Mouse (Mus musculus): ENCODE results near the gene Padi1. TPM values are rescaled to one million over a fixed set of nuclear protein-coding genes. Genes with fewer than 3 reads are reported as not detected.

Padi1 gene
- polyA plus RNA-seq, 1 experiment from 2014 or later: 0.26 TPM

DNA sequence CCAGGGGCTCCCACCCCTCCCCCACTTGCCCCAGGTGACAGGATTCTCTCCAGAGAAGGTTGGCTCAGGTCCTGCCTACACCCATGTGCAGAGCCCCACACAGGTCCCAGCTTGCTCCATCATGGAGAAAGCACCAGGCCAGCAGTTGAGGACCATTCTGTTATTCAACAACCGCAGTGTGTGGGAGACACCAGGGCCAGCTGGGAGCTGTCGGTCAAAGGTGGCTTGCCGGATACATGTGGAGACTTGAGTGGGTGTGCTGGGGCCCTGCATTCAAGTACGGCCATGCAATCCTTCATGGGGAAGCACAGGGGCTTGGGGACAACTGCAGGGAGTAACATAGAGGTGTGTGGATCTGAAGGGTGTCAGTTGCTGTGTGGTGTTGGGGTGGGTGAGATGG lies 13.8 kb downstream of the Padi1 start:
- Histone ChIP-seq H3K27me3 (ENCODE audit: insufficient read depth, low read length) (no peaks in the 10 kb centered on the region), H3K9me3 (ENCODE audit: low read length) (no peaks in the 10 kb centered on the region), H3K4me2 (replicated peaks; ENCODE audit: low read depth, low read length) (no peak overlapping the region), H3K9ac (replicated peaks; ENCODE audit: low read length) (no peak overlapping the region), H3K36me3 (ENCODE audit: insufficient read depth, low read length) (no peaks in the 10 kb centered on the region), H3K4me1 (ENCODE audit: insufficient read depth, low read length) (peaks cover 15% of the 10 kb centered on the region), H3K27ac (ENCODE audit: low read length) (no peak overlapping the region), H3K4me3 (ENCODE audit: low read length) (no peak overlapping the region)
- ATAC-seq (ENCODE audit: low FRiP score, low TSS enrichment): no peak; the same call in 1 of the 2 replicates
- 28% methylated on average over 4 of the region's 4 CpGs for WGBS

DNA sequence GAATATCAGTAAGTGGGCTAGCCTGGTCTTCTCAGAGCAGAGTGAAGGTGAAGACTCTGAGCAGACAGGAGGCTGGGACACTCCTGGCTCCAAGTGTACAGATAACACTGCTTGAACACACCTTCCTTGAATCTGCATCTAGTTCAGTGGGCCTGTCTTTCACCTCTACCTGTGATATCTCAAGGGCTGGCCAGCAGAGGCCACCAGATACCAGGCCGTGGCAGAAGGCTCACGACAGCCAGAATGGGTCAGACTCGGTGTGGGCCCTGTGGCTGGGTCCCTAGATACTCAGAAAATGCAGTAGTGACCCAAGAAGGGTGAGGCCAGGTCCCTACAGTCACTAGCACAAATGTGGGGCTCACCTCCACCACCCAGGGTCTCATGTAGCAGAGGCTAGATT lies 18.3 kb downstream of the Padi1 start:
- Histone ChIP-seq H3K9ac (replicated peaks; ENCODE audit: low read length) (no peak overlapping the region), H3K4me1 (ENCODE audit: insufficient read depth, low read length) (peaks cover 8% of the 10 kb centered on the region; the same call in 1 of the 2 replicates), H3K27me3 (ENCODE audit: insufficient read depth, low read length) (no peaks in the 10 kb centered on the region), H3K4me2 (replicated peaks; ENCODE audit: low read depth, low read length) (no peak overlapping the region), H3K9me3 (ENCODE audit: low read length) (peaks cover 14% of the 10 kb centered on the region), H3K27ac (ENCODE audit: low read length) (no peak overlapping the region), H3K4me3 (ENCODE audit: low read length) (no peak overlapping the region), H3K36me3 (ENCODE audit: insufficient read depth, low read length) (no peaks in the 10 kb centered on the region)
- WGBS: 59% methylated on average over 3 of the region's 3 CpGs
- ATAC-seq (ENCODE audit: low FRiP score, low TSS enrichment): no peak

DNA sequence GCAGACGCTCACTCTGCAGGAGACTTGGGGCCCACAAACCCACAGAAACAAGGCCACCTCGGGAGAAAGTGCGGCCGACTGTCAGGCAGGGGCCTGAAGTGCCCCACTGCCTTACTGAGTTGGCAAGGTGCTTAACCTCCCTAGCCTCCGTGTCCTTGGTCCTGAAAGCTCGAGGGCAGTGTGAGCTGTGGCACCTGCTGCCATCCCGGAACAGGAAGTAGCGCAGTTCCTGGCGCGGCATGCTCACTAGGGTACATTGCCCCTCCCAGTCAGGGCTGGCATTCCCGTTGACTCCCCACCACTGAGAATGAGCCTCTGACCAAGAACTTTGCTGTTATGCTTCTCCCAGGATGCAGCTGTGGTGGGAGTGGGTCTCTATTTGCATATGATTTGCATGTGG lies 19.6 kb downstream of the Padi1 start:
- H3K4me3 ChIP-seq (ENCODE audit: low read length): no peak overlapping the region
- no peaks in the 10 kb centered on the region for H3K36me3 ChIP-seq (ENCODE audit: insufficient read depth, low read length)
- no peak overlapping the region for H3K27ac ChIP-seq (ENCODE audit: low read length)
- H3K27me3 ChIP-seq (ENCODE audit: insufficient read depth, low read length): no peaks in the 10 kb centered on the region
- no peak overlapping the region for H3K9ac ChIP-seq (replicated peaks; ENCODE audit: low read length)
- no peaks in the 10 kb centered on the region for H3K4me1 ChIP-seq (ENCODE audit: insufficient read depth, low read length)
- peaks cover 14% of the 10 kb centered on the region for H3K9me3 ChIP-seq (ENCODE audit: low read length)
- H3K4me2 ChIP-seq (replicated peaks; ENCODE audit: low read depth, low read length): no peak overlapping the region
- 51% methylated on average over 11 of the region's 11 CpGs for WGBS
- ATAC-seq (ENCODE audit: low FRiP score, low TSS enrichment): no peak

DNA sequence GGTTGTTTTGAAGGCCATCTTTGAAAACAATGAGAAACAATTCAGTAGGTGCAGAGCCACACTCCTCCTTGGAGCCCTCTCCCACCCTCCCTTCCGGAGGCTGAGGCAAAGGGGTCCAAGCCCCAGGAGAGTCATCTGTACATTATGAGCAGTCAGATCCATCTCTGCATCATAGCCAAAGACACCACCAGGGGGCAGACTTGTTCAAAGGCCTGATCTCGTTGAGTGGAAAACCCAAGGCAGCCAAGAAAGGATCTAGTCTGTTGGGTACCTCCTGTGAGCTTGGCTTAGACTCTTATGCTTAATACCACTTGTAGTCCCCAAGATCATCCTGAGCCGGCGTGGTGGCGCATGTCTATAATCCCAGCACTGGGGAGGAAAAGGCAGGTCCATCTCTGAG lies 23.6 kb downstream of the Padi1 start:
- Histone ChIP-seq H3K4me1 (ENCODE audit: insufficient read depth, low read length) (no peaks in the 10 kb centered on the region), H3K27ac (ENCODE audit: low read length) (no peak overlapping the region), H3K27me3 (ENCODE audit: insufficient read depth, low read length) (no peaks in the 10 kb centered on the region), H3K9ac (replicated peaks; ENCODE audit: low read length) (no peak overlapping the region), H3K9me3 (ENCODE audit: low read length) (peaks cover 14% of the 10 kb centered on the region), H3K36me3 (ENCODE audit: insufficient read depth, low read length) (no peaks in the 10 kb centered on the region), H3K4me2 (replicated peaks; ENCODE audit: low read depth, low read length) (no peak overlapping the region), H3K4me3 (ENCODE audit: low read length) (no peak overlapping the region)
- 75% methylated on average over 5 of the region's 5 CpGs for WGBS
- no peak for ATAC-seq (ENCODE audit: low FRiP score, low TSS enrichment)

DNA sequence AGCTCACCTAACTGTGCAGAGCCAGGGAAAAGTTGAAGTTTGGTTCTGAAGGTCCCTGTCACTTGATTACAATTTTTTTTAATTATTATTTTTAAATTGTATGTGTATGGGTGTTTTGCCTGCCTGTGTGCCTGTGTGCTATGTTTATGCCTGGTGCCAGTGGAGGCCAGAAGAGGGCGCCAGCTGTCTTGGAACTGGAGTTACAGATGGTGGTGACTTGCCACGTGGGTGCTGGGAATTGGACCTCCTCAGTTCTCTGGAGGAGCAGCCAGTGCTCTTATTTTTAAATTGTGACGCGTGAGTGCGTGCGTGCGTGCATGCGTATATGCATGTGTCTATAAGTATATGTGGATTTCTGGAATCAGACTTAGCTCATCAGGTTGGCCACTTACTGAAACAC lies 28.2 kb downstream of the Padi1 start:
- Histone ChIP-seq H3K27me3 (ENCODE audit: insufficient read depth, low read length) (no peaks in the 10 kb centered on the region), H3K27ac (ENCODE audit: low read length) (no peak overlapping the region), H3K4me2 (replicated peaks; ENCODE audit: low read depth, low read length) (no peak overlapping the region), H3K9me3 (ENCODE audit: low read length) (no peaks in the 10 kb centered on the region), H3K4me1 (ENCODE audit: insufficient read depth, low read length) (peaks cover 29% of the 10 kb centered on the region), H3K4me3 (ENCODE audit: low read length) (no peak overlapping the region), H3K36me3 (ENCODE audit: insufficient read depth, low read length) (no peaks in the 10 kb centered on the region), H3K9ac (replicated peaks; ENCODE audit: low read length) (no peak overlapping the region)
- WGBS: 90% methylated on average over 8 of the region's 8 CpGs
- no peak for ATAC-seq (ENCODE audit: low FRiP score, low TSS enrichment)

DNA sequence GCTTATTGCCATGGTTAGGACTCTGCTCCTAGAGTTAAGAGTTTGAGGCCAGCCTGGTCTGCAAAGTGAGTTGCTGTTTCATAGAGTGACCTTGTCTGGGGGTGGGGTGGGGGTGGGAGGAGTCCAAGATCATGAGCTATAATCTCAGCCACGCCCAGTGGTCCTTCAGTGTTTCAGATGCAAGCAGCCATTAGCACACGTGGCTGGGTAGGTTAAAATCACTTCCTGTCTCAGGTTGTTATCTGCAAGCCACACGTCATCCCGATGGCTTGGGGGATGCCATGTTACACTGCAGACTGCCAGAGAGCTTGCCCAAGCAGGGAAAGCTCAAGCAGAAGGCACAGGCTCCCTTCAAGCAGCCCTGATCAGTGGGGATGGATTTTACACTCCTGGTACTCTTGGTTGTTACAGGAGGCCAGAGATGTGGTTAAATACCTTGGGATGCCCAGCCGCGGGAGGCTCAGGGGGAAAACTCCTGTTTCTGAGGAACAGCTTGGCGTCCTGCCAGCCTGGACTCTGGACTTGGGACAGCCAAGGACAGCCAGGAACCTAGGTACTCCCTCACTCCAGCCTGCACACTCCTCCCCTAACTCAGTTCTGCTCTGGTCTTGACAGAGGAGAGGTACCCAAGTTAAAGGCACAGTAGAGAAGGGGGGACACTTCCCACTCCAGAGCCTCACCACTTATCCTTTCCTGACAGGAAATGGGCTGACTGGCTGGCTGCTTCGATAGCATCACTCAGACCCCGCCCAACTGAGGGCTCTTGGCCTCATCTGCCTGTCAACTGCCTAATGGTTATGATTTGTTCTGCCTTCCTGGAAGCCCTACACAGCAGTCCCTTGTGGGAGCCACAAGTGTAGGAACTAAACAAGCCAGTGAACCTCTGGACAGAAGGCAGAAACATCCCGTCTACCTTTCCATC lies 29.3 kb downstream of the Padi1 start:
- Histone ChIP-seq H3K9me3 (ENCODE audit: low read length) (no peaks in the 10 kb centered on the region), H3K4me1 (ENCODE audit: insufficient read depth, low read length) (peaks cover 36% of the 10 kb centered on the region), H3K27ac (ENCODE audit: low read length) (no peak overlapping the region), H3K4me3 (ENCODE audit: low read length) (no peak overlapping the region), H3K27me3 (ENCODE audit: insufficient read depth, low read length) (no peaks in the 10 kb centered on the region), H3K36me3 (ENCODE audit: insufficient read depth, low read length) (no peaks in the 10 kb centered on the region), H3K4me2 (replicated peaks; ENCODE audit: low read depth, low read length) (no peak overlapping the region), H3K9ac (replicated peaks; ENCODE audit: low read length) (no peak overlapping the region)
- WGBS: 41% methylated on average over 10 of the region's 10 CpGs
- ATAC-seq (ENCODE audit: low FRiP score, low TSS enrichment): no peak

DNA sequence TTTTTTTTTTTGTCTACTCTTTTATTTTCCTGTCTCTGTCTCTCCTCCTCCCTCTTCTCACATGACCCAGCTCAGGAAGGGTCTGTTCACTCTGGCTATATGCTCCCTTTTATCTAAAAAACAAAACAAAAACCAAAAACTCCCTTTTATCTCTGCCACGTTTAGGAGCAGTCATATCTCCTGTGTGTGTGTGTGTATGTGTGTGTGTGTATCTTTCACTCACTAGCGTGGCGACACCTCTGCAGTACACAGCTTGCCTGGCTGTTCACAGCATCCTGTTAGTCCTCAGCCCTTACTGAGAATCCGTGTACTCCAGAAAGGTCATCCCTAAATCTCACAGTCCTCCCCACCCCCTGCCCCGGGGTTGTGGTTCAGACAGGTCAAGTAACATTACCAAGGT lies 30.1 kb downstream of the Padi1 start:
- no peak for ATAC-seq (ENCODE audit: low FRiP score, low TSS enrichment)
- Histone ChIP-seq H3K27me3 (ENCODE audit: insufficient read depth, low read length) (no peaks in the 10 kb centered on the region), H3K36me3 (ENCODE audit: insufficient read depth, low read length) (no peaks in the 10 kb centered on the region), H3K4me3 (ENCODE audit: low read length) (no peak overlapping the region), H3K27ac (ENCODE audit: low read length) (no peak overlapping the region), H3K4me2 (replicated peaks; ENCODE audit: low read depth, low read length) (no peak overlapping the region), H3K4me1 (ENCODE audit: insufficient read depth, low read length) (peaks cover 36% of the 10 kb centered on the region), H3K9ac (replicated peaks; ENCODE audit: low read length) (no peak overlapping the region), H3K9me3 (ENCODE audit: low read length) (no peaks in the 10 kb centered on the region)
- WGBS: 57% methylated on average over 5 of the region's 5 CpGs

DNA sequence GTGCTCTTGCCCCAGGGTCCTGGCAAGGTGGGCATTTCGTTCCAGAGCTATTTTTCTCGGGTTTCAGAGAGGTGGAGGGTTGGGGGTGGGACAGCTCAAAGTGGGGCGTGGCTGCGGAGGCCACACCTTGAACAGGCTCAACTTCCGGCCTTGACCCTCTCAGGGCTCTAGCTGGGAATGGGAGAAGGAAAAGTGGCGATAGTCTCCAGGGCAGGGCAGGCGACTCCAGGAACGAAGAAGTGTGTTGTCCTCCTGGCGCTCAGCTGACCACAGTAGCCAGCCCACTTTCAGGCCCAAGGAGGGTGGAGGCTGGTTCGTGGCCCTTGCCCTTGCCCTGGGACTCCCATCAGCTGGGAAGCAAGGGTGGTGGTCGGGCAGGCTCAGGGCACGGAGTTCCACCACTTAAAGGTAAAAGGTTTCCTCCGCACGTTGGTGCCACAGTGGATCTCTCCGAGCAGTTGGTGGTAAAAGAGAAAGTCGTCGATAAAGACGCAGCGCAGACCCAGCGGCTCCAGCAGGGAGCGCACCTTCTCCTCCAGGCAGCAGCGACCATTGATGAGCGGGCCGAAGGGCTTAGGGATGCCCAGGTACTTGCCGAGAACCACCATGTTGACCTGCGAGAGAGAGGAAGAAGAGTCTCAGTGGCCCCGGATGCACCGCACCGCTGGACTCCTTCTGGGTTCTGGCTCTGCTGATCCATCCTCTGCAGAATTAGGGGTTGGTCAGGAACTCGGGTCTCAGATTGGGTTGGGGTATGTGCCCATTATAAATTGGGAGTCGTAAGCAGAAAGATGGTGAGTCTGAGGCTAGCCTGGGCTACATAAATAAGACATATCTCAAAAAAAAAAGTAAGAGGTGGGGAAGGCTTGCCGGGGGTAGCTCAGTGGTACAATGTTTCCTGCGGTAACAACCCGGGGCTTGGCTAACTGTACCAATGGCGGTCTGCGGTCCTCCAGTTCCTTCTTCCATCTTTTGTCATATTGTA lies 31.0 kb downstream of the Padi1 start:
- Histone ChIP-seq H3K9me3 (ENCODE audit: low read length) (no peaks in the 10 kb centered on the region), H3K36me3 (ENCODE audit: insufficient read depth, low read length) (no peaks in the 10 kb centered on the region), H3K4me3 (ENCODE audit: low read length) (peak overlapping the region; percentile 49), H3K4me1 (ENCODE audit: insufficient read depth, low read length) (peaks cover 36% of the 10 kb centered on the region), H3K27me3 (ENCODE audit: insufficient read depth, low read length) (no peaks in the 10 kb centered on the region; the same call in 1 of the 2 replicates), H3K4me2 (replicated peaks; ENCODE audit: low read depth, low read length) (peak overlapping the region; percentile 84), H3K9ac (replicated peaks; ENCODE audit: low read length) (peak overlapping the region; percentile 66), H3K27ac (ENCODE audit: low read length) (peak overlapping the region; percentile 67)
- ATAC-seq (ENCODE audit: low FRiP score, low TSS enrichment): peak; percentile 70
- WGBS: 26% methylated on average over 36 of the region's 36 CpGs

DNA sequence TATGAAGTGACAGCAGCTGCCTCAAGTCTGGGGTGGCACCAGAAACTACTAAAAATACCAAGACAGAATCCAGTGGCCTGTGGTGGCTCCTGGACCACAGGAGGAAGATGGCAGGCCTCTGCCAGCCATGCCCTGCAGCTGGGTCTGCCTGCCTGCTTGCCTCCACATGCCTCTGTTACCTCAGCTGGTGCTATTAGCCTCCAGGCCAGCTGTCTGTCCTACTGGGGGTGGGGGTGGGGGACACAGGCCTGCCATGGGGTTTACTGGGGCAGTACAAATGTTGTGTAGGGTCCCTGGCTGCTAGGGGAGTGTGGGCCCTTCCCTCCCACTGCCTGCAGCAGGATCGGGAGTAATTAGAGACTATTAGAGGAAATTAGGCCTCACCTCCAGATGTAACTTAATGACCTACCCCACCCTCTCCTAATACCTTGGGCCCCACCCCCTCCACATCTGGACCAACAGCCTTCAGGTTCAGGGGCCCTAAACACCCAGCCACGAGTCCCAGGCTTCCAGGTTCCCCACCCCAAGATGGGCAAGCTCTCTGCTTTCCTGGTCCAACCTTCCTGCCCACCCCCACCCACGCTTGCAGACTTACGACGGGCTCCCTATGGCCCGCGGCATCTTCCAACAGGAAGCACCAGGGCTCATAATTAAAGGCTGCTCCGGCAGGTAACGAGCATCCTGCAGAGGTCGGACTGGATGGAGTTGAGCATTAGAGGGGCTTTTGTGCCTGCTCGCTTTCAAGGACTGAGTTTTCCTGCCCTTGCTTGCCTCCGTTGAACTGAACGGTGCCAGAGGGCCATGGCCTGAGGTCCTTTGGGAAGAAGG lies 32.0 kb downstream of the Padi1 start:
- Histone ChIP-seq H3K27ac (ENCODE audit: low read length) (peak overlapping the region; percentile 16; the same call in 1 of the 2 replicates), H3K27me3 (ENCODE audit: insufficient read depth, low read length) (no peaks in the 10 kb centered on the region; the same call in 1 of the 2 replicates), H3K4me2 (replicated peaks; ENCODE audit: low read depth, low read length) (peak overlapping the region; percentile 84), H3K9me3 (ENCODE audit: low read length) (no peaks in the 10 kb centered on the region), H3K4me1 (ENCODE audit: insufficient read depth, low read length) (peaks cover 36% of the 10 kb centered on the region), H3K36me3 (ENCODE audit: insufficient read depth, low read length) (no peaks in the 10 kb centered on the region), H3K4me3 (ENCODE audit: low read length) (peak overlapping the region; percentile 49), H3K9ac (replicated peaks; ENCODE audit: low read length) (peak overlapping the region; percentile 66)
- no peak for ATAC-seq (ENCODE audit: low FRiP score, low TSS enrichment)
- WGBS: 9% methylated on average over 13 of the region's 13 CpGs
